Mouse (Mus musculus): Measurements from ENCODE around the gene Lmtk3. TPM values are rescaled to one million over a fixed set of nuclear protein-coding genes. Genes with fewer than 3 reads are reported as not detected.

Lmtk3 gene
- polyA plus RNA-seq, 1 experiment from 2014 or later = 0.53 TPM

GRCm38 (mm10) chr7:45786661-45787413 is 3.3 kb downstream of the Lmtk3 start:
- Histone ChIP-seq H3K9ac (ENCODE audit: low read length) (no peak overlapping the region; the same call in 1 of the 2 replicates), H3K4me1 (ENCODE audit: control insufficient read depth, insufficient read depth, low read length) (peaks cover 22% of the 10 kb centered on the region), H3K9me3 (replicated peaks; ENCODE audit: control insufficient read depth, low read length) (no peaks in the 10 kb centered on the region), H3K27me3 (ENCODE audit: control insufficient read depth, insufficient read depth, low read length) (peaks cover 7% of the 10 kb centered on the region; the same call in 1 of the 2 replicates), H3K27ac (ENCODE audit: low read length) (no peak overlapping the region), H3K4me2 (ENCODE audit: low read depth, low read length) (peak overlapping the region; percentile 78), H3K36me3 (ENCODE audit: control insufficient read depth, insufficient read depth, low read length) (0 out of 2 replicates have a peak, but pooled peaks cover 4% of the 10 kb centered on the region), H3K4me3 (replicated peaks; ENCODE audit: low read length) (peak overlapping the region; percentile 52)
- 12% methylated on average over 17 of the region's 17 CpGs for WGBS
- ATAC-seq (ENCODE audit: insufficient read depth, low FRiP score) = peak; percentile 21; the same call in 1 of the 2 replicates

- Histone ChIP-seq H3K9me3 (replicated peaks; ENCODE audit: control insufficient read depth, low read length) (no peaks in the 10 kb centered on the region), H3K27ac (ENCODE audit: low read length) (no peak overlapping the region), H3K4me1 (ENCODE audit: control insufficient read depth, insufficient read depth, low read length) (peaks cover 22% of the 10 kb centered on the region), H3K36me3 (ENCODE audit: control insufficient read depth, insufficient read depth, low read length) (0 out of 2 replicates have a peak, but pooled peaks cover 4% of the 10 kb centered on the region), H3K9ac (ENCODE audit: low read length) (no peak overlapping the region), H3K4me3 (replicated peaks; ENCODE audit: low read length) (no peak overlapping the region), H3K27me3 (ENCODE audit: control insufficient read depth, insufficient read depth, low read length) (no peaks in the 10 kb centered on the region; the same call in 1 of the 2 replicates), H3K4me2 (ENCODE audit: low read depth, low read length) (no peak overlapping the region)
- 80% methylated on average over 22 of the region's 22 CpGs for WGBS
- ATAC-seq (ENCODE audit: insufficient read depth, low FRiP score) = no peak
Measured at GRCm38 (mm10) chr7:45787642-45788041, 4.1 kb downstream of the Lmtk3 start.

- Histone ChIP-seq H3K27me3 (ENCODE audit: control insufficient read depth, insufficient read depth, low read length) (no peaks in the 10 kb centered on the region), H3K36me3 (ENCODE audit: control insufficient read depth, insufficient read depth, low read length) (0 out of 2 replicates have a peak, but pooled peaks cover 4% of the 10 kb centered on the region), H3K27ac (ENCODE audit: low read length) (no peak overlapping the region), H3K4me1 (ENCODE audit: control insufficient read depth, insufficient read depth, low read length) (peaks cover 1% of the 10 kb centered on the region; the same call in 1 of the 2 replicates), H3K9ac (ENCODE audit: low read length) (no peak overlapping the region), H3K4me2 (ENCODE audit: low read depth, low read length) (no peak overlapping the region), H3K9me3 (replicated peaks; ENCODE audit: control insufficient read depth, low read length) (no peaks in the 10 kb centered on the region), H3K4me3 (replicated peaks; ENCODE audit: low read length) (no peak overlapping the region)
- 52% methylated on average over 6 of the region's 6 CpGs for WGBS
- no peak for ATAC-seq (ENCODE audit: insufficient read depth, low FRiP score)
Measured at GRCm38 (mm10) chr7:45790721-45791120, 7.2 kb downstream of the Lmtk3 start.

GRCm38 (mm10) chr7:45791756-45792490 is 8.4 kb downstream of the Lmtk3 start:
- Histone ChIP-seq H3K27ac (ENCODE audit: low read length) (no peak overlapping the region), H3K36me3 (ENCODE audit: control insufficient read depth, insufficient read depth, low read length) (0 out of 2 replicates have a peak, but pooled peaks cover 4% of the 10 kb centered on the region), H3K4me3 (replicated peaks; ENCODE audit: low read length) (no peak overlapping the region), H3K27me3 (ENCODE audit: control insufficient read depth, insufficient read depth, low read length) (no peaks in the 10 kb centered on the region), H3K9ac (ENCODE audit: low read length) (no peak overlapping the region), H3K9me3 (replicated peaks; ENCODE audit: control insufficient read depth, low read length) (no peaks in the 10 kb centered on the region), H3K4me1 (ENCODE audit: control insufficient read depth, insufficient read depth, low read length) (no peaks in the 10 kb centered on the region), H3K4me2 (ENCODE audit: low read depth, low read length) (no peak overlapping the region)
- no peak for ATAC-seq (ENCODE audit: insufficient read depth, low FRiP score)
- 78% methylated on average over 17 of the region's 17 CpGs for WGBS

GRCm38 (mm10) chr7:45793240-45793639 is 9.7 kb downstream of the Lmtk3 start:
- no peak for ATAC-seq (ENCODE audit: insufficient read depth, low FRiP score)

DNA sequence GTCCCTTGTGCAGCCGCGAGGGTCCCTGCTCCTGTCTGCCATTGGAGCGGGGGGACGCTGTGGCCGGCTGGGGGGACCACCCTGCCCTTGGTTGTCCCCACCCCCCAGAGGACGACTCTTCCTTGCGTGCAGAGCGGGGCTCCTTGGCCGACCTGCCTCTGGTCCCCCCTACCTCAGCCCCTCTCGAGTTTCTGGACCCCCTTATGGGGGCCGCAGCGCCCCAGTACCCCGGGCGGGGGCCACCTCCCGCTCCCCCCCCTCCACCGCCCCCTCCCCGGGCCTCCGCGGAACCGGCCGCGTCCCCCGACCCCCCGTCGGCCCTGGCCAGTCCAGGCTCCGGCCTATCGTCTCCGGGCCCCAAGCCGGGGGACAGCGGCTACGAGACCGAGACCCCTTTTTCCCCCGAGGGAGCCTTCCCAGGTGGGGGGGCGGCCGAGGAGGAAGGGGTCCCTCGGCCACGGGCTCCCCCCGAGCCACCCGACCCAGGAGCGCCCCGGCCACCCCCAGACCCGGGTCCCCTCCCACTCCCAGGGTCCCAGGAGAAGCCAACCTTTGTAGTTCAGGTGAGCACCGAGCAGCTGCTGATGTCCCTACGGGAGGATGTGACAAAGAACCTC is 10.5 kb downstream of the Lmtk3 start:
- H3K9ac ChIP-seq (ENCODE audit: low read length) = no peak overlapping the region
- WGBS = 85% methylated on average over 41 of the region's 44 CpGs
- H3K4me2 ChIP-seq (ENCODE audit: low read depth, low read length) = no peak overlapping the region
- H3K9me3 ChIP-seq (replicated peaks; ENCODE audit: control insufficient read depth, low read length) = no peaks in the 10 kb centered on the region
- peaks cover 14% of the 10 kb centered on the region; the same call in 1 of the 2 replicates for H3K4me1 ChIP-seq (ENCODE audit: control insufficient read depth, insufficient read depth, low read length)
- H3K4me3 ChIP-seq (replicated peaks; ENCODE audit: low read length) = no peak overlapping the region
- peaks cover 10% of the 10 kb centered on the region for H3K27me3 ChIP-seq (ENCODE audit: control insufficient read depth, insufficient read depth, low read length)
- ATAC-seq (ENCODE audit: insufficient read depth, low FRiP score) = no peak
- H3K27ac ChIP-seq (ENCODE audit: low read length) = no peak overlapping the region
- H3K36me3 ChIP-seq (ENCODE audit: control insufficient read depth, insufficient read depth, low read length) = 0 out of 2 replicates have a peak, but pooled peaks cover 3% of the 10 kb centered on the region

More at GRCm38 (mm10) chr7:45793240-45793639, 9.7 kb downstream of the Lmtk3 start:
- WGBS = 82% methylated on average over 24 of the region's 24 CpGs
- no peak overlapping the region for H3K4me2 ChIP-seq (ENCODE audit: low read depth, low read length)
- H3K27ac ChIP-seq (ENCODE audit: low read length) = no peak overlapping the region
- no peak overlapping the region for H3K9ac ChIP-seq (ENCODE audit: low read length)
- peaks cover 10% of the 10 kb centered on the region for H3K27me3 ChIP-seq (ENCODE audit: control insufficient read depth, insufficient read depth, low read length)
- H3K9me3 ChIP-seq (replicated peaks; ENCODE audit: control insufficient read depth, low read length) = no peaks in the 10 kb centered on the region
- H3K4me3 ChIP-seq (replicated peaks; ENCODE audit: low read length) = no peak overlapping the region
- H3K4me1 ChIP-seq (ENCODE audit: control insufficient read depth, insufficient read depth, low read length) = peaks cover 11% of the 10 kb centered on the region; the same call in 1 of the 2 replicates
- H3K36me3 ChIP-seq (ENCODE audit: control insufficient read depth, insufficient read depth, low read length) = 0 out of 2 replicates have a peak, but pooled peaks cover 4% of the 10 kb centered on the region

- Histone ChIP-seq H3K27me3 (ENCODE audit: control insufficient read depth, insufficient read depth, low read length) (peaks cover 10% of the 10 kb centered on the region), H3K4me1 (ENCODE audit: control insufficient read depth, insufficient read depth, low read length) (peaks cover 14% of the 10 kb centered on the region; the same call in 1 of the 2 replicates), H3K4me3 (replicated peaks; ENCODE audit: low read length) (no peak overlapping the region), H3K4me2 (ENCODE audit: low read depth, low read length) (no peak overlapping the region), H3K27ac (ENCODE audit: low read length) (no peak overlapping the region), H3K9me3 (replicated peaks; ENCODE audit: control insufficient read depth, low read length) (no peaks in the 10 kb centered on the region), H3K36me3 (ENCODE audit: control insufficient read depth, insufficient read depth, low read length) (no peaks in the 10 kb centered on the region), H3K9ac (ENCODE audit: low read length) (no peak overlapping the region)
- no peak for ATAC-seq (ENCODE audit: insufficient read depth, low FRiP score)
- 90% methylated on average over 29 of the region's 29 CpGs for WGBS
Measured at GRCm38 (mm10) chr7:45794971-45795370, 11.4 kb downstream of the Lmtk3 start.

GRCm38 (mm10) chr7:45796950-45797349 is 13.4 kb downstream of the Lmtk3 start:
- Histone ChIP-seq H3K9me3 (replicated peaks; ENCODE audit: control insufficient read depth, low read length) (no peaks in the 10 kb centered on the region), H3K27me3 (ENCODE audit: control insufficient read depth, insufficient read depth, low read length) (peaks cover 10% of the 10 kb centered on the region), H3K27ac (ENCODE audit: low read length) (no peak overlapping the region), H3K9ac (ENCODE audit: low read length) (no peak overlapping the region), H3K4me3 (replicated peaks; ENCODE audit: low read length) (no peak overlapping the region), H3K4me2 (ENCODE audit: low read depth, low read length) (no peak overlapping the region), H3K36me3 (ENCODE audit: control insufficient read depth, insufficient read depth, low read length) (no peaks in the 10 kb centered on the region), H3K4me1 (ENCODE audit: control insufficient read depth, insufficient read depth, low read length) (peaks cover 22% of the 10 kb centered on the region)
- 52% methylated on average over 6 of the region's 6 CpGs for WGBS
- ATAC-seq (ENCODE audit: insufficient read depth, low FRiP score) = no peak

Data from stomach, embryonic 16.5 days (tissue).